Mouse (Mus musculus) ES-E14 (cell line): Measurements from ENCODE around the gene Snrnp25.

Source experiments
- CHD2 ChIP-seq: IDR thresholded peaks from 2 replicates; pipeline ENCODE4 v1.6.1; 2014; ENCODE audit warnings: mild to moderate bottlenecking, low read depth, low read length, inconsistent platforms
- ZNF384 ChIP-seq: IDR thresholded peaks from 2 replicates; pipeline ENCODE4 v1.6.1; 2012; ENCODE audit warnings: low read depth, low read length, inconsistent platforms

- TF ChIP-seq CHD2 (no peak), ZNF384 (no peak)
Measured at GRCm38 (mm10) chr11:32200075-32200601, 5.1 kb upstream of the Snrnp25 start, which contains the start of gene Il9r.
